Mouse (Mus musculus) large intestine, adult 2 months (tissue): ENCODE measurements around the gene Ttyh3. TPM values are rescaled to one million over a fixed set of nuclear protein-coding genes. Genes with fewer than 3 reads are reported as not detected.
"Not testable (repeated sequence)": the region's sequence is repeated elsewhere in the genome, so short reads cannot be mapped to it uniquely, and the experiment has no call there.

ENCODE experiments used
- DNase-seq: peaks from one replicate; pipeline ENCODE4 v3.0.0-alpha.2; 2012; ENCODE audit warnings: low read depth, low spot score
- WGBS: fragments of 180-500 bp; shearing (Covaris S2); methylation state at CpG from one replicate; pipeline ENCODE4 v1.1.7; 2018; 5-methylcytosine and 5-hydroxymethylcytosine counted together
- polyA plus RNA-seq: library from polyadenylated mRNA; depleted of rRNA; stranded (reverse); fragments of >200 nt; gene quantifications from 2 replicates; pipeline ENCODE4 v1.2.3, GENCODE M21; 2012; rRNA removed

Gene Ttyh3
- 40.8 and 52.7 TPM in 2 replicates for polyA plus RNA-seq

- WGBS = 1% methylated on average over 62 of the region's 62 CpGs
- DNase-seq = no peak
Observed at GRCm38 (mm10) chr5:140648519-140649100, at the start of gene Ttyh3. Ttyh3 (minus strand) TSS chr5:140649031.

- DNase-seq = no peak
- 47% methylated on average over 7 of the region's 7 CpGs for WGBS
Observed at GRCm38 (mm10) chr5:140695987-140696386, 47.2 kb upstream of the Ttyh3 start.

- 73% methylated on average over 3 of the region's 3 CpGs for WGBS
- DNase-seq = no peak
Observed at GRCm38 (mm10) chr5:140688434-140688833, 39.6 kb upstream of the Ttyh3 start.

- no peak for DNase-seq
- WGBS = 67% methylated on average over 16 of the region's 16 CpGs
Observed at GRCm38 (mm10) chr5:140684343-140685148, 35.7 kb upstream of the Ttyh3 start.

- DNase-seq = no peak
- WGBS = 96% methylated on average over 6 of the region's 6 CpGs
Observed at GRCm38 (mm10) chr5:140682113-140682512, 33.3 kb upstream of the Ttyh3 start.

- 100% methylated on average over 1 of the region's 1 CpGs for WGBS
- no peak for DNase-seq
Observed at GRCm38 (mm10) chr5:140680950-140681349, 32.1 kb upstream of the Ttyh3 start.

- no peak for DNase-seq
- WGBS = 89% methylated on average over 6 of the region's 6 CpGs
Observed at GRCm38 (mm10) chr5:140680051-140680450, 31.2 kb upstream of the Ttyh3 start.

- 87% methylated on average over 6 of the region's 6 CpGs for WGBS
- DNase-seq = no peak
Observed at GRCm38 (mm10) chr5:140677137-140677536, 28.3 kb upstream of the Ttyh3 start.

- no peak for DNase-seq
- WGBS = 91% methylated on average over 11 of the region's 11 CpGs
Observed at GRCm38 (mm10) chr5:140675640-140676039, 26.8 kb upstream of the Ttyh3 start.

GRCm38 (mm10) chr5:140675079-140675478 is 26.2 kb upstream of the Ttyh3 start:
- 77% methylated on average over 11 of the region's 11 CpGs for WGBS
- no peak for DNase-seq

GRCm38 (mm10) chr5:140674036-140674435 is 25.2 kb upstream of the Ttyh3 start:
- WGBS = 89% methylated on average over 17 of the region's 17 CpGs
- no peak for DNase-seq

GRCm38 (mm10) chr5:140672603-140673002 is 23.8 kb upstream of the Ttyh3 start:
- 70% methylated on average over 6 of the region's 6 CpGs for WGBS

GRCm38 (mm10) chr5:140672115-140672514 is 23.3 kb upstream of the Ttyh3 start:
- 81% methylated on average over 6 of the region's 6 CpGs for WGBS
- no peak for DNase-seq

More at GRCm38 (mm10) chr5:140672603-140673002, 23.8 kb upstream of the Ttyh3 start:
- DNase-seq = not testable (repeated sequence)

GRCm38 (mm10) chr5:140663621-140664180 is 14.9 kb upstream of the Ttyh3 start:
- WGBS = 13% methylated on average over 7 of the region's 7 CpGs
- peak; percentile 78 for DNase-seq

GRCm38 (mm10) chr5:140662741-140663592 is 14.1 kb upstream of the Ttyh3 start:
- no peak for DNase-seq
- 30% methylated on average over 17 of the region's 17 CpGs for WGBS

- 68% methylated on average over 12 of the region's 12 CpGs for WGBS
- no peak for DNase-seq
Observed at GRCm38 (mm10) chr5:140661875-140662643, 13.2 kb upstream of the Ttyh3 start.

- no peak for DNase-seq
- 55% methylated on average over 8 of the region's 8 CpGs for WGBS
Observed at GRCm38 (mm10) chr5:140661427-140661826, 12.6 kb upstream of the Ttyh3 start.

GRCm38 (mm10) chr5:140660398-140660797 is 11.6 kb upstream of the Ttyh3 start:
- WGBS = 33% methylated on average over 1 of the region's 1 CpGs

GRCm38 (mm10) chr5:140659607-140660272 is 10.9 kb upstream of the Ttyh3 start:
- whole genome bisulfite sequencing = 51% methylated on average over 16 of the region's 16 CpGs
- no peak for DNase-seq

More at GRCm38 (mm10) chr5:140660398-140660797, 11.6 kb upstream of the Ttyh3 start:
- no peak for DNase-seq
